Mouse (Mus musculus) stomach, embryonic 14.5 days (tissue): ENCODE results near the gene Pex7. TPM values are rescaled to one million over a fixed set of nuclear protein-coding genes. Genes with fewer than 3 reads are reported as not detected.

Experiments
- ATAC-seq: fragments of 200-750 bp; cut with Nextera tagmentation; 2 replicates; pipeline ENCODE4 v1.8.0; 2017; ENCODE audit warnings: low read depth, moderate TSS enrichment; ENCODE audit not compliant: insufficient number of reproducible peaks, insufficient read depth, low FRiP score
- H3K27ac ChIP-seq: fragments of 300-500 bp; sonication (generic); 2 replicates; pipeline ENCODE4 v1.5.1; 2014; ENCODE audit warnings: mild to moderate bottlenecking, low read length, moderate library complexity, mixed read lengths
- H3K27me3 ChIP-seq: fragments of 300-500 bp; sonication (generic); 2 replicates; pipeline ENCODE4 v1.6.1; 2014; ENCODE audit warnings: low read length, control low read depth, mixed read lengths; ENCODE audit not compliant: control insufficient read depth, insufficient read depth
- H3K36me3 ChIP-seq: fragments of 300-500 bp; sonication (generic); 2 replicates; pipeline ENCODE4 v1.6.1; 2014; ENCODE audit warnings: mild to moderate bottlenecking, control low read depth, low read length, moderate library complexity, mixed read lengths; ENCODE audit not compliant: control insufficient read depth, insufficient read depth
- H3K4me1 ChIP-seq: fragments of 300-500 bp; sonication (generic); 2 replicates; pipeline ENCODE4 v1.6.1; 2014; ENCODE audit warnings: low read length, control low read depth, mixed read lengths; ENCODE audit not compliant: control insufficient read depth, insufficient read depth
- H3K4me2 ChIP-seq: fragments of 300-500 bp; sonication (generic); replicated peaks from 2 replicates; pipeline ENCODE4 v1.6.1; 2014; ENCODE audit warnings: low read depth, low read length, control low read depth
- H3K4me3 ChIP-seq: fragments of 300-500 bp; sonication (generic); 2 replicates; pipeline ENCODE4 v1.5.1; 2014; ENCODE audit warnings: low read depth, low read length, control low read depth
- H3K9ac ChIP-seq: fragments of 300-500 bp; sonication (generic); replicated peaks from 2 replicates; pipeline ENCODE4 v1.6.1; 2014; ENCODE audit warnings: low read depth, mild to moderate bottlenecking, control low read depth, low read length, moderate library complexity, mixed read lengths
- H3K9me3 ChIP-seq: fragments of 300-500 bp; sonication (generic); 2 replicates; pipeline ENCODE4 v1.6.1; 2016; ENCODE audit warnings: low read depth, low read length, control low read depth; ENCODE audit not compliant: control insufficient read depth
- WGBS: fragments of 180-500 bp; shearing (Covaris S2); extraction: QIAGEN DNeasy Blood & Tissue Kit; methylation state at CpG from one replicate; pipeline ENCODE4 v1.1.7; 2014; 5-methylcytosine and 5-hydroxymethylcytosine counted together
- polyA plus RNA-seq: library from polyadenylated mRNA; unstranded; fragments of >200 nt; fragmentation: Nextera tagmentation; extraction: Ambion mirVana; gene quantifications from 2 replicates; pipeline ENCODE4 v1.2.1, GENCODE M21; 2014

Gene Pex7
- polyA plus RNA-seq, 1 experiment from 2014 or later, result 37.3 TPM

DNA sequence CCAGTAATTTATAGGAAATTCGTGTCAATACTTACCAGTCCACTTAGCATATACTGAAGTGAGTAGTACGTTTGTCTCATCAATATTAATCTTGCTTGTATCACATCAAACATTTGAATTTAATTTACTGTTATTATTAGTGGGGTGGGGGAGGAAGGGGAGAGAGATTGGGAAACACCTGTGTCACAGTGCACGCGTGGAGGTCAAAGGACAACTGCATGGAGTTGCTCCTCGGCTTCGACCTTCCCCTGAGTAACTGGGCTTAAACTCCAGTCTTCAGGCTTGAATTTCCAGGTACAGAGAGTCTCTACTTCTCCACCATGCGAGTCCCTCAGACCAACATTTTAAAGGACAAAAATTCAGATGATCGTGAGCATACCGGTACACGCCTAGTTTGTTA is 40.0 kb upstream of the Pex7 start:
- H3K27ac ChIP-seq, result no peak overlapping the region
- ATAC-seq, result no peak
- WGBS, result 90% methylated on average over 10 of the region's 10 CpGs
- no peak overlapping the region for H3K9ac ChIP-seq
- H3K4me3 ChIP-seq, result no peak overlapping the region
- H3K4me1 ChIP-seq, result peaks cover 8% of the 10 kb centered on the region
- no peaks in the 10 kb centered on the region for H3K36me3 ChIP-seq
- no peak overlapping the region for H3K4me2 ChIP-seq
- H3K9me3 ChIP-seq, result no peaks in the 10 kb centered on the region
- H3K27me3 ChIP-seq, result no peaks in the 10 kb centered on the region

- Histone ChIP-seq H3K27ac (no peak overlapping the region), H3K4me2 (no peak overlapping the region), H3K27me3 (no peaks in the 10 kb centered on the region), H3K4me1 (peaks cover 8% of the 10 kb centered on the region), H3K4me3 (no peak overlapping the region), H3K9me3 (no peaks in the 10 kb centered on the region), H3K36me3 (no peaks in the 10 kb centered on the region), H3K9ac (no peak overlapping the region)
- 88% methylated on average over 6 of the region's 6 CpGs for WGBS
- ATAC-seq, result no peak
Observed at GRCm38 (mm10) chr10:19946644-19947043, 39.2 kb upstream of the Pex7 start.

GRCm38 (mm10) chr10:19945651-19946050 is 38.2 kb upstream of the Pex7 start:
- Histone ChIP-seq H3K27ac (no peak overlapping the region), H3K4me1 (peaks cover 8% of the 10 kb centered on the region), H3K4me3 (no peak overlapping the region), H3K4me2 (no peak overlapping the region), H3K9me3 (no peaks in the 10 kb centered on the region), H3K9ac (no peak overlapping the region), H3K36me3 (no peaks in the 10 kb centered on the region), H3K27me3 (no peaks in the 10 kb centered on the region)
- no peak for ATAC-seq
- WGBS, result 45% methylated on average over 7 of the region's 7 CpGs

DNA sequence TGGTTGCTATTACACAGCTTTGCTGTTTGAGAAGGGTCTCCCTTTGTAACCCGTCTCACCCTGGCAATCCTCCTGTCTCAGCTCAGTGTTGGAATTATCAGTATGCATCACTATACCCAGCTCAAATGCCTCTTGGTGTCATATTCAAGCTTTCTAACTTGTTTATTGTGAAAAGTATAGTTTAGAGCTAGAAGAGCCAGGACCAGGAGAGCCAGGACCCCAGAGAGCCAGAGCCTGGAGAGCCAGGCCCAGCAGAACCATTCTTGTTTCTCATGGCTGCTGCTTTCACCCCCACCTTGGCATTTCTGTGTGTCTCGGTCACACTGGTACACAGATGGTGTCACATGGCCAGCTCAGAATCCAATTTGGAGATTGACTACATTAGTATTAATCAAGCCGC is 35.1 kb upstream of the Pex7 start:
- Histone ChIP-seq H3K4me2 (no peak overlapping the region), H3K4me1 (peaks cover 17% of the 10 kb centered on the region), H3K27ac (no peak overlapping the region), H3K36me3 (no peaks in the 10 kb centered on the region), H3K27me3 (no peaks in the 10 kb centered on the region), H3K9me3 (no peaks in the 10 kb centered on the region), H3K9ac (no peak overlapping the region), H3K4me3 (no peak overlapping the region)
- 91% methylated on average over 3 of the region's 3 CpGs for WGBS
- no peak for ATAC-seq

GRCm38 (mm10) chr10:19941914-19942313 is 34.4 kb upstream of the Pex7 start:
- no peak for ATAC-seq
- H3K27me3 ChIP-seq, result no peaks in the 10 kb centered on the region
- no peak overlapping the region for H3K4me2 ChIP-seq
- no peak overlapping the region for H3K9ac ChIP-seq
- 88% methylated on average over 9 of the region's 9 CpGs for WGBS
- no peak overlapping the region for H3K4me3 ChIP-seq
- no peaks in the 10 kb centered on the region for H3K36me3 ChIP-seq
- H3K9me3 ChIP-seq, result no peaks in the 10 kb centered on the region
- no peak overlapping the region for H3K27ac ChIP-seq
- H3K4me1 ChIP-seq, result peaks cover 21% of the 10 kb centered on the region

DNA sequence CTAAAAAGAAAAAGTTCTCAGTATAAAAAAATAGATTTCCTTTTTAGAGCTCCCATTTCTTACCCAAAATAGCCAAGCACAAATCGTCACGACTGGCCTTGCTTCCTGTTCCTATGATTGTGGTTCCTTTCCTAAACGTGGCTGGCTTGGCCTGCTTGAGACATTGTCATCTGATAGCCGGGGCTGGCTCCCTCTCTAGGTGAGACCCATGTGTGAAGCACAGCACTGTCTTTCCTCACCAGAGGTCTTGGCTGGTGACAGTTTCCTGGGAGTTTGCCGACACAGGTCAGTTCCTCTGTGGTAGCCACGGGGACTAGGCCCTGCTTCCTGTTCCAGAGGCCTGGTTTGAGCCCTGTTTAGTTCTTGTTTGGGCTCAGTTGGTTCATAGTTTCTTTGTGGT is 33.6 kb upstream of the Pex7 start:
- Histone ChIP-seq H3K4me3 (no peak overlapping the region), H3K9me3 (no peaks in the 10 kb centered on the region), H3K4me1 (peaks cover 23% of the 10 kb centered on the region; the same call in 1 of the 2 replicates), H3K9ac (no peak overlapping the region), H3K36me3 (no peaks in the 10 kb centered on the region), H3K27me3 (no peaks in the 10 kb centered on the region), H3K27ac (no peak overlapping the region), H3K4me2 (no peak overlapping the region)
- 49% methylated on average over 6 of the region's 6 CpGs for WGBS
- ATAC-seq, result no peak

GRCm38 (mm10) chr10:19940626-19941025 is 33.1 kb upstream of the Pex7 start:
- no peak for ATAC-seq
- peaks cover 19% of the 10 kb centered on the region; the same call in 1 of the 2 replicates for H3K4me1 ChIP-seq
- H3K36me3 ChIP-seq, result no peaks in the 10 kb centered on the region
- 80% methylated on average over 8 of the region's 8 CpGs for WGBS
- H3K4me3 ChIP-seq, result no peak overlapping the region
- no peaks in the 10 kb centered on the region for H3K27me3 ChIP-seq
- H3K4me2 ChIP-seq, result no peak overlapping the region
- H3K9me3 ChIP-seq, result no peaks in the 10 kb centered on the region
- no peak overlapping the region for H3K27ac ChIP-seq
- H3K9ac ChIP-seq, result no peak overlapping the region

DNA sequence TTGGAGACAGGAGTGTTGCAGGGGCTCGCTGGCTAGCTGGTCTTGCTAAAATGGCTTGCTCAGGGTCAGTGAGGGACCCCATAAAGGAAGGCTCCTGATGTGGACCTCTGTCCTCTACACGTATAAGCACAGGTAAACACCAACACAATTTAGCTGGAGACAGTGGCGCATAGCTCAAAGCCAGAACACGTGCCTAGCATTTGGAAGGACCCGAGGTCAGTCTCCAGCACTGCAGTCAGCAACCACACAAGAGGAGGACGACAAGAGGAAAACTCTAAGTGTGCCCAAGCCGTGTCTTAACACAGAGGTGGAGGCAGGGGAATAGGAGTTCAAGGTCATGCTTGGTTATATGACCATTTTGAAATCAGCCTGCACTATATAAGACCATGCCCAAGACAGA is 32.6 kb upstream of the Pex7 start:
- WGBS, result 94% methylated on average over 7 of the region's 7 CpGs

GRCm38 (mm10) chr10:19939282-19939705 is 31.8 kb upstream of the Pex7 start:
- WGBS, result 61% methylated on average over 8 of the region's 8 CpGs
- Histone ChIP-seq H3K27me3 (no peaks in the 10 kb centered on the region), H3K36me3 (no peaks in the 10 kb centered on the region), H3K4me1 (peaks cover 18% of the 10 kb centered on the region; the same call in 1 of the 2 replicates), H3K4me2 (no peak overlapping the region), H3K4me3 (no peak overlapping the region), H3K9ac (no peak overlapping the region), H3K27ac (no peak overlapping the region), H3K9me3 (no peaks in the 10 kb centered on the region)
- no peak for ATAC-seq

More for the DNA sequence above, 32.6 kb upstream of the Pex7 start:
- H3K27ac ChIP-seq, result no peak overlapping the region
- H3K4me2 ChIP-seq, result no peak overlapping the region
- no peak for ATAC-seq
- no peak overlapping the region for H3K9ac ChIP-seq
- H3K4me3 ChIP-seq, result no peak overlapping the region
- no peaks in the 10 kb centered on the region for H3K27me3 ChIP-seq
- no peaks in the 10 kb centered on the region for H3K9me3 ChIP-seq
- H3K4me1 ChIP-seq, result peaks cover 18% of the 10 kb centered on the region; the same call in 1 of the 2 replicates
- H3K36me3 ChIP-seq, result no peaks in the 10 kb centered on the region
